ENCODE assay signal across 8 mouse cellular contexts in genomic region chr19:32211293-32211585, GRCm38 (mm10).
DNase-seq lines count a peak whose midpoint lies in the region; ATAC-seq and TF ChIP-seq lines count a peak whose summit lies in the region.

No protein-coding gene starts in this region.

- TF ChIP-seq POLR2A in bone marrow macrophage, adult 2 months (IDR thresholded peaks at IDR 0.05; ENCODE audit: borderline replicate concordance, low read depth, low read length), result no peak

- peak overlapping the region; percentile 61 for H3K4me3 ChIP-seq in kidney, embryonic 16.5 days (ENCODE audit: low read length)
- peak overlapping the region; percentile 84 for H3K4me3 ChIP-seq in bone marrow macrophage, adult 2 months (ENCODE audit: insufficient read depth, low read length)
- H3K4me3 ChIP-seq in hindbrain, embryonic 11.5 days (ENCODE audit: low read depth, low read length), result no peak overlapping the region; the same call in 1 of the 2 replicates
- H3K4me3 ChIP-seq in midbrain, embryonic 12.5 days, result peak overlapping the region; percentile 36

- no peak for DNase-seq in kidney, postnatal 10 days
- DNase-seq in hindbrain, embryonic 11.5 days (ENCODE audit: low spot score), result no peak
- no peak for DNase-seq in cerebellum, adult 11-12 months
- no peak for DNase-seq in layer of hippocampus, postnatal 14 days (ENCODE audit: low spot score in 2 of 2)
- no peak for DNase-seq in right cerebral cortex, postnatal 10 days (ENCODE audit: low spot score in 2 of 2)

- H3K36me3 ChIP-seq in kidney, embryonic 16.5 days (ENCODE audit: insufficient read depth, low read length), result no peaks in the 10 kb centered on the region
- no peaks in the 10 kb centered on the region for H3K36me3 ChIP-seq in hindbrain, embryonic 11.5 days (ENCODE audit: control insufficient read depth, insufficient read depth, low read length)
- no peaks in the 10 kb centered on the region for H3K36me3 ChIP-seq in midbrain, embryonic 12.5 days

- H3K27ac ChIP-seq in kidney, embryonic 16.5 days (ENCODE audit: low read length), result peak overlapping the region; percentile 94
- H3K27ac ChIP-seq in bone marrow macrophage, adult 2 months (ENCODE audit: insufficient read depth, low read depth, low read length), result peak overlapping the region; percentile 31
- no peak overlapping the region for H3K27ac ChIP-seq in hindbrain, embryonic 11.5 days (ENCODE audit: low read depth, low read length)
- no peak overlapping the region for H3K27ac ChIP-seq in midbrain, embryonic 12.5 days (replicated peaks)

- no peaks in the 10 kb centered on the region for H3K9me3 ChIP-seq in kidney, embryonic 16.5 days (ENCODE audit: low read length)
- no peaks in the 10 kb centered on the region for H3K9me3 ChIP-seq in hindbrain, embryonic 11.5 days (ENCODE audit: control insufficient read depth, low read length)
- no peaks in the 10 kb centered on the region for H3K9me3 ChIP-seq in midbrain, embryonic 12.5 days

- TF ChIP-seq CTCF in bone marrow macrophage, adult 2 months (IDR thresholded peaks at IDR 0.05; ENCODE audit: low read depth, low read length), result no peak

- H3K4me2 ChIP-seq in kidney, embryonic 16.5 days (replicated peaks; ENCODE audit: low read depth, low read length), result peak overlapping the region; percentile 84
- peak overlapping the region; percentile 36 for H3K4me2 ChIP-seq in hindbrain, embryonic 11.5 days (replicated peaks; ENCODE audit: low read depth, low read length)
- peak overlapping the region; percentile 52 for H3K4me2 ChIP-seq in midbrain, embryonic 12.5 days (replicated peaks)

- H3K4me1 ChIP-seq in kidney, embryonic 16.5 days (ENCODE audit: insufficient read depth, low read length), result peaks cover 17% of the 10 kb centered on the region
- peaks cover 20% of the 10 kb centered on the region for H3K4me1 ChIP-seq in bone marrow macrophage, adult 2 months (ENCODE audit: control insufficient read depth, insufficient read depth, low read length)
- H3K4me1 ChIP-seq in hindbrain, embryonic 11.5 days (replicated peaks; ENCODE audit: control insufficient read depth, insufficient read depth, low read length), result no peaks in the 10 kb centered on the region
- H3K4me1 ChIP-seq in midbrain, embryonic 12.5 days, result peaks cover 11% of the 10 kb centered on the region

- peak; percentile 69 for ATAC-seq in kidney, embryonic 16.5 days (ENCODE audit: low FRiP score, low TSS enrichment)
- ATAC-seq in hindbrain, embryonic 11.5 days (ENCODE audit: low FRiP score), result peak; percentile 61; the same call in 1 of the 2 replicates
- no peak; the same call in 1 of the 2 replicates for ATAC-seq in midbrain, embryonic 12.5 days (ENCODE audit: low FRiP score, low read depth)

- peak overlapping the region; percentile 75 for H3K9ac ChIP-seq in kidney, embryonic 16.5 days (replicated peaks; ENCODE audit: low read length)
- no peak overlapping the region for H3K9ac ChIP-seq in hindbrain, embryonic 11.5 days (ENCODE audit: low read depth, low read length)
- H3K9ac ChIP-seq in midbrain, embryonic 12.5 days (replicated peaks), result no peak overlapping the region

- no peaks in the 10 kb centered on the region for H3K27me3 ChIP-seq in kidney, embryonic 16.5 days (ENCODE audit: insufficient read depth, low read length)
- no peaks in the 10 kb centered on the region for H3K27me3 ChIP-seq in hindbrain, embryonic 11.5 days (ENCODE audit: control insufficient read depth, insufficient read depth, low read length)
- H3K27me3 ChIP-seq in midbrain, embryonic 12.5 days, result peaks cover 11% of the 10 kb centered on the region; the same call in 1 of the 2 replicates

Comparison
In these comparisons a context has a peak if more than half of its experiments do, and no peak if none do; other contexts are left out.
1. H3K27ac ChIP-seq: peak in kidney, embryonic 16.5 days (single experiment) and bone marrow macrophage, adult 2 months (single experiment); none in hindbrain, embryonic 11.5 days (single experiment) and midbrain, embryonic 12.5 days (single experiment).
2. Peak in every context shown above with its lines, with median percentiles within 50 percentile points of each other: H3K4me2 ChIP-seq.